Mouse (Mus musculus): Measurements from ENCODE around the gene Kctd5.

DNA sequence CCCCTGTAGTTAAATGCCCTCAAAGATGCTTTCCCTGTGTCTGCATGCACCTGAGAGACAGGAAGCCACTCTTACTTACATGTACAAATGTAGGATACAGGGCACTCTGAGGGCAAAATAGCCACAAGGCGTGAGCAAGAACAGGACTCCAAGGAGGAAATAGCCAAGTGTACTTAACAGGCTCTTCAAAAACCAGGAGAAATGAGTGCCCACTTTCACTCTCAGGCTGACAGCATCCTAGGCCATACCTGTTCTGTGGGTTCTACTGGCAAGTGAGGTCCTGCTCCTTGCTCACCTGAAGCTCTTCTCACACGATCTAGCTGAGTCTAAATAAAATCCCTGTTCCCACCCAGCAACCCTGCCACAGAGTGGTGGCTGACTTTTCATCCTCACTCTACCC, 3.8 kb upstream of the Kctd5 start:
- TF ChIP-seq GATA1 (IDR thresholded peaks at IDR 0.05; ENCODE audit: borderline replicate concordance, low read length), result no peak
- TF ChIP-seq FLI1 (IDR thresholded peaks at IDR 0.05; ENCODE audit: low read length), result no peak
